Mouse (Mus musculus): ENCODE measurements around the gene M6pr. TPM values are rescaled to one million over a fixed set of nuclear protein-coding genes. Genes with fewer than 3 reads are reported as not detected.

Gene M6pr
- polyA plus RNA-seq, 1 experiment = 81.4 TPM

DNA sequence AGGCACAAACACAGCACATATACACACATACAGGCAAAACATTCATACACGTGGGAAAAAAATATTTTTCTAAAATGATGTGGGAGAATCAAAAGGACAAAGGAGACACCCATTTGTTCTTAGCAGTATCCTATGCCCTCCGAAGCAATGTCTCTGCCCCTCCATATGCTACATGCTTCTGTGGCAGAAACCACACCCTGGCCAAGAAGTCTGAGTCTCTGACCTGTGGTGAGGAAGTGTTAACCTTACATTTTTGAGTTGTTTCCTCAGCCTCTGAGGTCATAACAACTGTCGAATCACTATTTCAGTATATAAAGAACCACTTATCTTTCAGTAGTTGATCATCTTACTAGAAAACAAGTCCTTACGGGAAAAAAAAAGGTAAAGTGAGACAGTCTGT is 5.9 kb upstream of the M6pr start:
- H3K36me3 ChIP-seq (ENCODE audit: control insufficient read depth, insufficient read depth, low read length) = no peaks in the 10 kb centered on the region
- TF ChIP-seq CTCF (IDR thresholded peaks at IDR 0.05; ENCODE audit: borderline replicate concordance, control insufficient read depth, extremely low read depth, insufficient read depth, low read length, poor library complexity) = no peak
- no peak for TF ChIP-seq POLR2A (IDR thresholded peaks at IDR 0.05; ENCODE audit: control insufficient read depth, extremely low read depth, insufficient read depth, low read length, poor library complexity)
- H3K4me1 ChIP-seq (replicated peaks; ENCODE audit: control insufficient read depth, insufficient read depth, low read length) = no peaks in the 10 kb centered on the region; the same call in none of the 2 replicates
- H3K27ac ChIP-seq (ENCODE audit: control insufficient read depth, insufficient read depth, low read length) = no peak overlapping the region
- DNase-seq = no peak
- H3K4me3 ChIP-seq (ENCODE audit: control insufficient read depth, insufficient read depth, low read length) = no peak overlapping the region
- WGBS = 55% methylated on average over 4 of the region's 4 CpGs
- no peaks in the 10 kb centered on the region for H3K27me3 ChIP-seq (ENCODE audit: control insufficient read depth, insufficient read depth, low read length)

DNA sequence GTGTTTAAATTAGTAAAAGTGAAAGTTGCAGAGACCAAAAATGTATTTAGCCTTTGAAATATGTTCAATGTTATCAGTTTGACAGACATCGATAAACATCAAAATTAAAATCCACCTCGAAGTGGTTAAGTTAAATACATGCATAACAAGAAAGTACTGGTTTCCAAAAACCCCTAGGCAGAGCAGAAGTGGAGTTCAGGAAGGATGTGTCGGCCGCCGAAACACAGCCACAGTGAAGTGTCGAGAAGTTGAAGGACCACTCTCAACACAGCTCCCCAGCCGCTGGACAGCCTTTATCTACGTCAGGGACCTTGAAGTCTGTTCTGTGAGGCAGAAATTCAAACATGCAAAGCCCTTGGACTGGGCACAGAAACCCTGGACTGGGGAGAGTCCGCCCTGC is 5.0 kb upstream of the M6pr start:
- H3K36me3 ChIP-seq (ENCODE audit: control insufficient read depth, insufficient read depth, low read length) = no peaks in the 10 kb centered on the region
- no peak for DNase-seq
- 59% methylated on average over 9 of the region's 9 CpGs for WGBS
- no peak for TF ChIP-seq POLR2A (IDR thresholded peaks at IDR 0.05; ENCODE audit: control insufficient read depth, extremely low read depth, insufficient read depth, low read length, poor library complexity)
- no peak for TF ChIP-seq CTCF (IDR thresholded peaks at IDR 0.05; ENCODE audit: borderline replicate concordance, control insufficient read depth, extremely low read depth, insufficient read depth, low read length, poor library complexity)
- H3K4me1 ChIP-seq (replicated peaks; ENCODE audit: control insufficient read depth, insufficient read depth, low read length) = no peaks in the 10 kb centered on the region; the same call in 1 of the 2 replicates
- H3K27me3 ChIP-seq (ENCODE audit: control insufficient read depth, insufficient read depth, low read length) = no peaks in the 10 kb centered on the region
- H3K27ac ChIP-seq (ENCODE audit: control insufficient read depth, insufficient read depth, low read length) = no peak overlapping the region
- H3K4me3 ChIP-seq (ENCODE audit: control insufficient read depth, insufficient read depth, low read length) = no peak overlapping the region

- WGBS = 41% methylated on average over 6 of the region's 6 CpGs
- DNase-seq = peak; percentile 76
Measured at GRCm38 (mm10) chr6:122304355-122304754, 4.2 kb upstream of the M6pr start.

GRCm38 (mm10) chr6:122304790-122305555 is 3.5 kb upstream of the M6pr start:
- TF ChIP-seq POLR2A (IDR thresholded peaks at IDR 0.05; ENCODE audit: control insufficient read depth, extremely low read depth, insufficient read depth, low read length, poor library complexity) = no peak
- Histone ChIP-seq H3K4me1 (replicated peaks; ENCODE audit: control insufficient read depth, insufficient read depth, low read length) (peaks cover 4% of the 10 kb centered on the region), H3K27ac (ENCODE audit: control insufficient read depth, insufficient read depth, low read length) (no peak overlapping the region), H3K4me3 (ENCODE audit: control insufficient read depth, insufficient read depth, low read length) (no peak overlapping the region), H3K27me3 (ENCODE audit: control insufficient read depth, insufficient read depth, low read length) (no peaks in the 10 kb centered on the region), H3K36me3 (ENCODE audit: control insufficient read depth, insufficient read depth, low read length) (no peaks in the 10 kb centered on the region)
- WGBS = 90% methylated on average over 12 of the region's 12 CpGs
- DNase-seq = no peak

More at GRCm38 (mm10) chr6:122304355-122304754, 4.2 kb upstream of the M6pr start:
- H3K4me1 ChIP-seq (replicated peaks; ENCODE audit: control insufficient read depth, insufficient read depth, low read length) = peaks cover under 1% of the 10 kb centered on the region
- H3K4me3 ChIP-seq (ENCODE audit: control insufficient read depth, insufficient read depth, low read length) = no peak overlapping the region
- H3K27me3 ChIP-seq (ENCODE audit: control insufficient read depth, insufficient read depth, low read length) = no peaks in the 10 kb centered on the region
- H3K27ac ChIP-seq (ENCODE audit: control insufficient read depth, insufficient read depth, low read length) = no peak overlapping the region
- no peaks in the 10 kb centered on the region for H3K36me3 ChIP-seq (ENCODE audit: control insufficient read depth, insufficient read depth, low read length)
- TF ChIP-seq CTCF (IDR thresholded peaks at IDR 0.05; ENCODE audit: borderline replicate concordance, control insufficient read depth, extremely low read depth, insufficient read depth, low read length, poor library complexity) (peak; percentile 38; the same call in 1 of the 2 replicates), POLR2A (IDR thresholded peaks at IDR 0.05; ENCODE audit: control insufficient read depth, extremely low read depth, insufficient read depth, low read length, poor library complexity) (no peak)

- Histone ChIP-seq H3K4me3 (ENCODE audit: control insufficient read depth, insufficient read depth, low read length) (no peak overlapping the region), H3K4me1 (replicated peaks; ENCODE audit: control insufficient read depth, insufficient read depth, low read length) (peaks cover 7% of the 10 kb centered on the region), H3K27ac (ENCODE audit: control insufficient read depth, insufficient read depth, low read length) (no peak overlapping the region), H3K36me3 (ENCODE audit: control insufficient read depth, insufficient read depth, low read length) (no peaks in the 10 kb centered on the region), H3K27me3 (ENCODE audit: control insufficient read depth, insufficient read depth, low read length) (no peaks in the 10 kb centered on the region)
- no peak for DNase-seq
- TF ChIP-seq CTCF (IDR thresholded peaks at IDR 0.05; ENCODE audit: borderline replicate concordance, control insufficient read depth, extremely low read depth, insufficient read depth, low read length, poor library complexity) = no peak
- TF ChIP-seq POLR2A (IDR thresholded peaks at IDR 0.05; ENCODE audit: control insufficient read depth, extremely low read depth, insufficient read depth, low read length, poor library complexity) = no peak
- WGBS = 96% methylated on average over 4 of the region's 4 CpGs
Measured at GRCm38 (mm10) chr6:122306707-122307106, 1.8 kb upstream of the M6pr start.

GRCm38 (mm10) chr6:122308136-122308504 is 400 bp upstream of the M6pr start:
- DNase-seq = peak; percentile 12
- no peak overlapping the region for H3K4me3 ChIP-seq (ENCODE audit: control insufficient read depth, insufficient read depth, low read length)
- H3K27ac ChIP-seq (ENCODE audit: control insufficient read depth, insufficient read depth, low read length) = no peak overlapping the region
- 79% methylated on average over 6 of the region's 6 CpGs for WGBS
- peaks cover 7% of the 10 kb centered on the region for H3K4me1 ChIP-seq (replicated peaks; ENCODE audit: control insufficient read depth, insufficient read depth, low read length)
- no peaks in the 10 kb centered on the region for H3K27me3 ChIP-seq (ENCODE audit: control insufficient read depth, insufficient read depth, low read length)
- TF ChIP-seq POLR2A (IDR thresholded peaks at IDR 0.05; ENCODE audit: control insufficient read depth, extremely low read depth, insufficient read depth, low read length, poor library complexity) = no peak
- no peak for TF ChIP-seq CTCF (IDR thresholded peaks at IDR 0.05; ENCODE audit: borderline replicate concordance, control insufficient read depth, extremely low read depth, insufficient read depth, low read length, poor library complexity)
- H3K36me3 ChIP-seq (ENCODE audit: control insufficient read depth, insufficient read depth, low read length) = peaks cover 1% of the 10 kb centered on the region
